Mouse (Mus musculus) C2C12 (cell line): Measurements from ENCODE around the gene Ppp2r5c. TPM values are rescaled to one million over a fixed set of nuclear protein-coding genes. Genes with fewer than 3 reads are reported as not detected.

Source experiments
- H3K27me3 ChIP-seq: one replicate; pipeline ENCODE4 v1.6.1; 2011; ENCODE audit not compliant: control insufficient read depth, insufficient read depth, insufficient read length
- H3K36me3 ChIP-seq: one replicate; pipeline ENCODE4 v1.6.1; 2011; ENCODE audit not compliant: control insufficient read depth, insufficient read depth
- H3K4me3 ChIP-seq: one replicate; pipeline ENCODE4 v1.5.1; 2011; ENCODE audit warnings: mild to moderate bottlenecking, control low read depth; ENCODE audit not compliant: poor library complexity, insufficient read depth, severe bottlenecking
- H3K79me2 ChIP-seq: one replicate; pipeline ENCODE4 v1.6.1; 2011; ENCODE audit not compliant: control insufficient read depth, insufficient read depth
- H3K79me3 ChIP-seq: one replicate; pipeline ENCODE4 v1.6.1; 2011; ENCODE audit warnings: low read depth, control low read depth
- H3ac ChIP-seq: one replicate; pipeline ENCODE3; 2011; ENCODE audit warnings: low read depth; ENCODE audit not compliant: control insufficient read depth, insufficient read length
- CEBPB ChIP-seq: IDR thresholded peaks from one replicate; pipeline ENCODE4 v1.6.1; 2011; ENCODE audit warnings: low read depth, mild to moderate bottlenecking, control low read depth, moderate library complexity
- CTCF ChIP-seq: IDR thresholded peaks from one replicate; pipeline ENCODE4 v1.5.1; 2011; ENCODE audit not compliant: control insufficient read depth, insufficient read depth, insufficient read length
- FOSL1 ChIP-seq: IDR thresholded peaks from one replicate; pipeline ENCODE4 v1.8.0; 2011; ENCODE audit warnings: mild to moderate bottlenecking, low read length; ENCODE audit not compliant: poor library complexity, insufficient read depth, severe bottlenecking
- MAX ChIP-seq: IDR thresholded peaks from one replicate; pipeline ENCODE4 v1.6.1; 2011; ENCODE audit warnings: mild to moderate bottlenecking, control low read depth
- MYOD1 ChIP-seq: IDR thresholded peaks from one replicate; pipeline ENCODE4 v1.6.1; 2011; ENCODE audit warnings: low read depth; ENCODE audit not compliant: control insufficient read depth, insufficient read length
- MYOG ChIP-seq: IDR thresholded peaks from one replicate; pipeline ENCODE4 v1.6.1; 2011; ENCODE audit not compliant: control insufficient read depth, insufficient read length; ENCODE audit errors: extremely low read depth
- USF1 ChIP-seq: IDR thresholded peaks from one replicate; pipeline ENCODE4 v1.6.1; 2011; ENCODE audit warnings: low read depth, mild to moderate bottlenecking, control low read depth, moderate library complexity
- polyA plus RNA-seq: library from polyadenylated mRNA; unstranded; fragments of >200 nt; fragmentation: generic; extraction: Trizol; gene quantifications from one replicate; pipeline ENCODE4 v1.2.1, GENCODE M21; 2012; ENCODE audit warnings: missing spikeins

Ppp2r5c gene
- polyA plus RNA-seq, 1 experiment = 35.5 TPM

GRCm38 (mm10) chr12:110540273-110540672 lies 93.4 kb downstream of the Ppp2r5c start:
- Histone ChIP-seq H3ac (no peak overlapping the region), H3K4me3 (no peak overlapping the region), H3K79me3 (peaks cover 10% of the 10 kb centered on the region), H3K79me2 (peaks cover 24% of the 10 kb centered on the region), H3K27me3 (no peaks in the 10 kb centered on the region), H3K36me3 (no peaks in the 10 kb centered on the region)
- TF ChIP-seq MYOD1 (no peak), CTCF (no peak), MAX (no peak), FOSL1 (no peak), MYOG (no peak), CEBPB (no peak), USF1 (no peak)

GRCm38 (mm10) chr12:110541001-110541400 lies 94.1 kb downstream of the Ppp2r5c start:
- peaks cover 5% of the 10 kb centered on the region for H3K36me3 ChIP-seq

DNA sequence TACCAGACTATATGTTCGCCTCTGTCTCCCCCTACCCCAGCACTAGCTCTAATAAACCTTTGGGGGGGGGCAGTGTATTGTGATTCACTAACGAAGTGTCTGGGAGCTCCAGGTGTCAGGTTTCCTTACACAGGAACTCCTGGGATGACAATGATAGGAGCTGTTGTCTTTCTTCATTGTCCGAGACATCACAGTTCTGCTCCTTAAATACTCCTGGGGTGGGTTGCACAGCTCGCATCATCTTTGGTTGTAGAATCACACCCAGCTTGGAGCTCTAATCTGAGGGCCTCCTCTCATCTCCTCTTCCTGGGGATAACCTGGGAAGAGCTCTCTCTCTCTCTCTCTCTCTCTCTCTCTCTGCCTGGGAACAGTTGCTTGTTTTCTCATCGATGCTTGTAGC lies 94.6 kb downstream of the Ppp2r5c start:
- H3K27me3 ChIP-seq = no peaks in the 10 kb centered on the region
- H3ac ChIP-seq = no peak overlapping the region
- TF ChIP-seq CTCF (no peak), MYOD1 (no peak), CEBPB (no peak), FOSL1 (no peak), MAX (no peak), USF1 (no peak), MYOG (no peak)

More at GRCm38 (mm10) chr12:110541001-110541400, 94.1 kb downstream of the Ppp2r5c start:
- Histone ChIP-seq H3K79me3 (peaks cover 9% of the 10 kb centered on the region), H3K27me3 (no peaks in the 10 kb centered on the region), H3ac (no peak overlapping the region), H3K79me2 (peaks cover 17% of the 10 kb centered on the region), H3K4me3 (no peak overlapping the region)
- TF ChIP-seq CTCF = no peak
- no peak for TF ChIP-seq MYOD1
- no peak for TF ChIP-seq FOSL1
- TF ChIP-seq USF1 = no peak
- no peak for TF ChIP-seq MYOG
- TF ChIP-seq CEBPB = no peak
- no peak for TF ChIP-seq MAX

DNA sequence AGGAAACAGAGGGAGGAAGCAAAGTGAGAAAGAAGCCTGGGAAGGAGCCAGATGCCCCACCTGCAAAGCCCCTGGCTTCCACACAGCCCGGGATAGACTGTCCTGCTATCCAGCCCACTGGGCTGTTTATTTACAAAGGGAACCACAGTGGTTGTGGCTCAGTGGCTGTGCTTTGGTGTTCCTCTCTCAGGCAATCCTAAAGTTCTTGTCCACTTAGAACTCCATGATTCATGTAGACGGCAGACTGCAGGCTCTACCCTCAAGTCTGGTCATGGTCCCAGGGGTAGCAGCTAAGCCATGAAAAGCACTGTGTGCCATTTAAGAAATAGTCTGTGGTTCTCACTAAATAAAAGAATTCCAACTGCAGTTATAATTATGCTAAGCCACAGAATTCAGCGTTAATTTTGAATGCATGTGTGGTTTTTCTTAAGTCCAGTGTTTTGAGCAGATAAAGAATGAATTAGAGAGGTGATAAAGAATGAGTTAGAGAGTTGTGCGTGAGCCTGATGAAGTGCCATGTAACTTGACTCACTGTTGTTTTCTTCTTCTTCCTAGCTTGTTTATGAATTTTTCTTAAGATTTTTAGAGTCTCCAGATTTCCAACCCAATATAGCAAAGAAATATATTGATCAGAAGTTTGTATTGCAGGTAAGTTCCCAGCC lies 98.3 kb downstream of the Ppp2r5c start:
- Histone ChIP-seq H3ac (no peak overlapping the region), H3K36me3 (peaks cover 33% of the 10 kb centered on the region), H3K79me2 (no peaks in the 10 kb centered on the region), H3K4me3 (no peak overlapping the region), H3K27me3 (no peaks in the 10 kb centered on the region), H3K79me3 (no peaks in the 10 kb centered on the region)
- peak; percentile 14 for TF ChIP-seq MAX
- TF ChIP-seq MYOD1 = no peak

More for the DNA sequence above, 94.6 kb downstream of the Ppp2r5c start:
- Histone ChIP-seq H3K79me2 (peaks cover 11% of the 10 kb centered on the region), H3K4me3 (no peak overlapping the region), H3K36me3 (peaks cover 10% of the 10 kb centered on the region), H3K79me3 (peaks cover 5% of the 10 kb centered on the region)

GRCm38 (mm10) chr12:110547573-110547972 lies 100.7 kb downstream of the Ppp2r5c start:
- no peak overlapping the region for H3K4me3 ChIP-seq
- H3ac ChIP-seq = no peak overlapping the region
- H3K79me2 ChIP-seq = no peaks in the 10 kb centered on the region
- TF ChIP-seq MYOG (no peak), FOSL1 (no peak), MYOD1 (no peak), USF1 (no peak), CEBPB (no peak), MAX (no peak), CTCF (no peak)
- H3K79me3 ChIP-seq = no peaks in the 10 kb centered on the region
- no peaks in the 10 kb centered on the region for H3K27me3 ChIP-seq
- peaks cover 34% of the 10 kb centered on the region for H3K36me3 ChIP-seq

- H3K79me2 ChIP-seq = no peaks in the 10 kb centered on the region
- no peak for TF ChIP-seq FOSL1
- no peak for TF ChIP-seq USF1
- TF ChIP-seq MAX = no peak
- TF ChIP-seq MYOD1 = no peak
- TF ChIP-seq MYOG = no peak
- TF ChIP-seq CEBPB = no peak
- TF ChIP-seq CTCF = no peak
- H3ac ChIP-seq = no peak overlapping the region
- H3K79me3 ChIP-seq = no peaks in the 10 kb centered on the region
- H3K4me3 ChIP-seq = no peak overlapping the region
- H3K27me3 ChIP-seq = no peaks in the 10 kb centered on the region
- peaks cover 53% of the 10 kb centered on the region for H3K36me3 ChIP-seq
Measured at GRCm38 (mm10) chr12:110549437-110550112, 102.7 kb downstream of the Ppp2r5c start.
